Mouse (Mus musculus) regulatory T cell (primary cell): ENCODE results near the gene Gm8947.

ENCODE experiments used
- in situ Hi-C: fragments of 300-600 bp; cut with MboI, MseI; formaldehyde crosslinking; loops from one replicate; pipeline ENCODE4 v1.15.1; 2025; ENCODE audit warnings: high pct_unique_total_duplicates

Gm8947 gene

GRCm38 (mm10) chr1:151224536-151224935 is 32.4 kb downstream of the Gm8947 start:
- in situ Hi-C loops = no loop called here

GRCm38 (mm10) chr1:151227506-151227905 is 35.3 kb downstream of the Gm8947 start:
- in situ Hi-C loops = no loop called here

GRCm38 (mm10) chr1:151228320-151228989 is 36.3 kb downstream of the Gm8947 start:
- in situ Hi-C loops = no loop called here

DNA sequence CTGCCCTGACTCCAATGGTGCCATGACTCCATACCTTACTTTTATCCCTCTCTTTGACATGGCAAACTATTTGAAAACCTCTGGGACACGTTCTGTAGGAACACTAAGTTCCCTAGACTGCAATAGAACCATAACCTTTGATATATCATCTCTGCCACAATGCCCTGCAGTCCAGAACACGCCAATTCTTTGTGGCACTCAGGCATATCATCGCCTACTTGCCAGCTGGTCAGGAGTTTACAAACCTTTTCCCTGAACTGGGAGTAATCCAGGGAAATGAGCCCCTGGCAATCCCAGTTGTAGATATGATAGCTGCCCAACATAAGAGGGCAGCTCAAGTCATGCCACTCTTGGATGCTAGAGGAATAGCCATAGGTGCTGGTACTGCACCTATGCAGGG is 40.2 kb downstream of the Gm8947 start:
- in situ Hi-C loops = no loop called here

- in situ Hi-C loops = no loop called here
Measured at GRCm38 (mm10) chr1:151233756-151234155, 41.6 kb downstream of the Gm8947 start.

DNA sequence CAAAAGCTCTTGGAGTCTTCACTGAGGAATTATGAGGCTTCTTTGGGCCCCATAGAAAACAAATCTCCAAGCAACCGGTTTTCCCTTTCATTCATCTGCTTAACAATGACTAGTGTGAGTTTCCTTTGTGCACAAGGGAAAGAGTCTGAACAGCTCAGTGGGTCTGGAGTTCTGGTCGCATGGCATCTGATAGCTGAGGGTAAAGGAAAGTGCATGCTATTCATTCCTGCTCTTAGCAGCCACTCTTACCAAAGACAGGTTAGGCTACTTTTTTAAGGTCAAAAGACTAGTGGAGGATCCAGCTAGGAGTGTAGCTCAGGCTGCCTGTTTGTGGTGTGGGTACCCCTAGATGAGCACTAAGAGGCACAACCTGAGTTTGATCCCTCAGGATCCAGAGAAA is 43.4 kb downstream of the Gm8947 start:
- in situ Hi-C loops = no loop called here

- in situ Hi-C loops = no loop called here
Measured at GRCm38 (mm10) chr1:151236141-151236930, 44.2 kb downstream of the Gm8947 start.

DNA sequence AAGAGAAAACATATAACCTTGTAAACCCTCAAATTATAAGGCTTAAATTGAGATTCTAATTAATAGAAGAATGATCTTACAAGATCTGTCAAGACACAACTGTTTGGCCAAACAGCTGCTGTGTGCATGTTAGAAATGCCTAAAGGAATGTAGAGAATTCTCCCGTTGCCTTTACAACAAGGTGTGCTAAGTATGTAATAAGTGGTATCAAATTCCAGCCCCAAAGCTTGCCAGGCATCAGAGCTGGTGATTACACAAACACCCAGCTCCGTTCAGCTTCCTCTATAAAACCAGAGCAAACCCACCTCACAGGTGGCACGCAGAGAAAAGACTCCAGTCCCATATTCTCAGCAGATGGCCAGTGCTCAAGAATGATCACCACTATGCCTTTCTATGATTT is 45.6 kb downstream of the Gm8947 start:
- in situ Hi-C loops = no loop called here

DNA sequence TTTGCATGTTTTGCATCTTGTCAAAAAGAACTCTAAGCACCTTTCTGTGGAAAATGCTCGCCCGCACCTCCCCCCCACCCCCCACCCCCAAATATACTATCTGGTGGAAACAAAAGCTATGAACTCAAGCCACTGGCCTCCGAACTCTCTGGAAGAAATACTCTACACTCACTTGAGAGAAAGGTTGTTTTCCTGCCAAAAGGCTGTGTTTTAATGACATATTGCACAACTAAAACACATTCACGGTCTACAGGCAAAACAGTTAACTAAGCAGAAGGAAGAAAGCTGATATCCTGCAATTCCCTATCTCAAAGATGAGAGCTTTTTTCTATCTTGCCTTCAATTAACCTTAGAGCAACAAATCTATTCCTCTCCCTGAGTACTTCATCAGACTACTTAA is 51.2 kb downstream of the Gm8947 start:
- in situ Hi-C loops = no loop called here
